Mouse (Mus musculus): ENCODE measurements around the gene Lclat1. TPM values are rescaled to one million over a fixed set of nuclear protein-coding genes. Genes with fewer than 3 reads are reported as not detected.

The Lclat1 gene
- polyA plus RNA-seq, 1 experiment from 2014 or later = 17.0 TPM

GRCm38 (mm10) chr17:73213677-73214076, 105.9 kb downstream of the Lclat1 start:
- no peak overlapping the region for H3K4me3 ChIP-seq (replicated peaks)
- H3K9ac ChIP-seq = no peak overlapping the region
- H3K4me1 ChIP-seq = peaks cover 16% of the 10 kb centered on the region
- no peaks in the 10 kb centered on the region for H3K36me3 ChIP-seq
- 28% methylated on average over 2 of the region's 2 CpGs for whole genome bisulfite sequencing
- H3K27ac ChIP-seq = no peak overlapping the region
- no peak overlapping the region for H3K4me2 ChIP-seq
- no peak for ATAC-seq (replicated peaks; ENCODE audit: low FRiP score)
- H3K27me3 ChIP-seq = no peaks in the 10 kb centered on the region
- H3K9me3 ChIP-seq (replicated peaks) = no peaks in the 10 kb centered on the region

GRCm38 (mm10) chr17:73217274-73217673, 109.5 kb downstream of the Lclat1 start:
- Histone ChIP-seq H3K27ac (no peak overlapping the region), H3K4me2 (no peak overlapping the region), H3K4me3 (replicated peaks) (no peak overlapping the region), H3K9ac (no peak overlapping the region), H3K4me1 (peaks cover 17% of the 10 kb centered on the region), H3K9me3 (replicated peaks) (no peaks in the 10 kb centered on the region), H3K36me3 (no peaks in the 10 kb centered on the region), H3K27me3 (no peaks in the 10 kb centered on the region)
- 80% methylated on average over 3 of the region's 3 CpGs for WGBS
- no peak for ATAC-seq (replicated peaks; ENCODE audit: low FRiP score)

DNA sequence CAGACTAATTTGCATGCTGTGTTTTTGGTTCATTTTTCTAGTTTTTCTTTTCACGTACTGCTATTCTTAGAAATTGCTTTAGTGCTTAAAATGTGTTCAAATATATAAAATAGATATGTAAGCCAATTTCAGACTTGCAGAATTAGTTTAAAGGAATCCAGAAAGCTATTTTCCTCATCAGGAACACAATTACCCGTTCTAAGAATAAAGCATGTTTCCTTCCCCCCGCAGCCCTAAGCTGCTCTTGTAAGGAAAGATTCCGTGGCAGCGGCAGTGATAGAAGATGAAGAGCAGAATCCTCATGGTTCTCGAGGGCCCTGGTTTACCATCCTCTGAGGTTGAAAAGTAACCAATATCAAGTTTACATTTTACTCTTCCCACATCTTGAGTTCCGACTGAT, 113.0 kb downstream of the Lclat1 start:
- WGBS = 69% methylated on average over 7 of the region's 7 CpGs
- no peak overlapping the region for H3K27ac ChIP-seq
- peaks cover 30% of the 10 kb centered on the region for H3K4me1 ChIP-seq
- no peak for ATAC-seq (replicated peaks; ENCODE audit: low FRiP score)
- H3K9me3 ChIP-seq (replicated peaks) = no peaks in the 10 kb centered on the region
- no peak overlapping the region for H3K4me3 ChIP-seq (replicated peaks)
- no peak overlapping the region for H3K4me2 ChIP-seq
- no peaks in the 10 kb centered on the region for H3K27me3 ChIP-seq
- no peak overlapping the region for H3K9ac ChIP-seq
- H3K36me3 ChIP-seq = no peaks in the 10 kb centered on the region

DNA sequence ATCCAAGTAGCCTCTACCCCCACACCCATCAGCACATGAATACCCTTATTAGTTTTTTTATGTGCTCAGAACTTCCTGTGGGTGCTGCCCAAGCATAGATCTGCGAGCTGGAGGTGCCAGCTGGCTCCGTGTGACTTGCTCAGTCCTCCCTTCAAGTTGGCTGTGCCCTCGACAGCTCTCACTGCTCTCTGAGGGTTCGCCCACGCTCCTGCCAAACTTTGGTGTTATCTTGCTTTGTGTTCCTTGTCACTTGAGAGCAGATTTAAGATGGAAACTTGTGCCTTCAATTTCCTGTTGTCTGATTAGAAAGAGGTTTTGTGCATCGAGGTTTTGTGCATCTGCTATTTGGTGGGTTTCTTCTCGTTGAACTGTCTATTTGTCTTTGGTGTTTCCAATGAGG, 114.3 kb downstream of the Lclat1 start:
- H3K4me2 ChIP-seq = no peak overlapping the region
- H3K27me3 ChIP-seq = no peaks in the 10 kb centered on the region
- H3K36me3 ChIP-seq = no peaks in the 10 kb centered on the region
- H3K9me3 ChIP-seq (replicated peaks) = no peaks in the 10 kb centered on the region
- peaks cover 39% of the 10 kb centered on the region for H3K4me1 ChIP-seq
- no peak overlapping the region for H3K9ac ChIP-seq
- H3K27ac ChIP-seq = 0 out of 2 replicates have a peak overlapping the region, but pooled peaks have one; percentile 0
- WGBS = 36% methylated on average over 7 of the region's 7 CpGs
- H3K4me3 ChIP-seq (replicated peaks) = no peak overlapping the region
- no peak; the same call in 1 of the 2 replicates for ATAC-seq (replicated peaks; ENCODE audit: low FRiP score)

- no peak overlapping the region for H3K4me3 ChIP-seq (replicated peaks)
Measured at GRCm38 (mm10) chr17:73225442-73225841, 117.7 kb downstream of the Lclat1 start.

GRCm38 (mm10) chr17:73225996-73226395, 118.2 kb downstream of the Lclat1 start:
- no peak overlapping the region for H3K9ac ChIP-seq
- 21% methylated on average over 5 of the region's 5 CpGs for whole genome bisulfite sequencing
- H3K4me2 ChIP-seq = no peak overlapping the region
- no peaks in the 10 kb centered on the region for H3K9me3 ChIP-seq (replicated peaks)
- no peaks in the 10 kb centered on the region for H3K27me3 ChIP-seq
- H3K4me3 ChIP-seq (replicated peaks) = no peak overlapping the region
- 0 out of 2 replicates have a peak overlapping the region, but pooled peaks have one; percentile 32 for H3K27ac ChIP-seq
- 0 out of 2 replicates have a peak, but pooled peaks have one; percentile 43 for ATAC-seq (replicated peaks; ENCODE audit: low FRiP score)
- peaks cover 39% of the 10 kb centered on the region for H3K4me1 ChIP-seq
- H3K36me3 ChIP-seq = no peaks in the 10 kb centered on the region

More at GRCm38 (mm10) chr17:73225442-73225841, 117.7 kb downstream of the Lclat1 start:
- no peaks in the 10 kb centered on the region for H3K9me3 ChIP-seq (replicated peaks)
- no peaks in the 10 kb centered on the region for H3K36me3 ChIP-seq
- H3K9ac ChIP-seq = no peak overlapping the region
- H3K27ac ChIP-seq = peak overlapping the region; percentile 56
- H3K4me1 ChIP-seq = peaks cover 39% of the 10 kb centered on the region
- no peak for ATAC-seq (replicated peaks; ENCODE audit: low FRiP score)
- no peaks in the 10 kb centered on the region for H3K27me3 ChIP-seq
- no peak overlapping the region for H3K4me2 ChIP-seq

DNA sequence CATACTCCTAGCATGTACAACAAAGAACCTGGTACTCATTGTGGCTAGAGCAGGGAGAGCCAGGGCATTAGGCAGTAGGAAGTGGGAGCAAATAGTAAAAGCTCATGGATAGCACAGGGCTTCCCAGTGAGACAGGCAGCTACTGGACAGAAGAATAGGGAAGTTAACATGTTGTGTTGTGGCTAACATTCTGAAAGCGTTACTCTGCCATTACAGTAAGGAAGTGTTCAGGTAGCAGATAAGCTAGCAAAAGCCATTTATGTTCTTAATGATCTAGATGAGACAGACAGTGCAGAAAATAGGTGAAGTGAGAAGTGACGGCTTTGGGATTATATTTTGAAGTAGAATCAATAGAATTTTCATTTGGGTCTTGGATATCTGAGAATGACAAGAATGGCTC, 118.8 kb downstream of the Lclat1 start:
- WGBS = 92% methylated on average over 2 of the region's 2 CpGs
- Histone ChIP-seq H3K4me2 (no peak overlapping the region), H3K27ac (no peak overlapping the region)

GRCm38 (mm10) chr17:73227361-73227760, 119.6 kb downstream of the Lclat1 start:
- no peak for ATAC-seq (replicated peaks; ENCODE audit: low FRiP score)
- no peaks in the 10 kb centered on the region for H3K9me3 ChIP-seq (replicated peaks)
- no peak overlapping the region for H3K4me3 ChIP-seq (replicated peaks)
- H3K36me3 ChIP-seq = no peaks in the 10 kb centered on the region
- H3K9ac ChIP-seq = no peak overlapping the region
- 92% methylated on average over 3 of the region's 3 CpGs for WGBS
- no peak overlapping the region for H3K4me2 ChIP-seq
- no peaks in the 10 kb centered on the region for H3K27me3 ChIP-seq
- H3K27ac ChIP-seq = no peak overlapping the region
- peaks cover 26% of the 10 kb centered on the region for H3K4me1 ChIP-seq

More for the DNA sequence above, 118.8 kb downstream of the Lclat1 start:
- no peaks in the 10 kb centered on the region for H3K36me3 ChIP-seq
- H3K4me3 ChIP-seq (replicated peaks) = no peak overlapping the region
- peaks cover 33% of the 10 kb centered on the region for H3K4me1 ChIP-seq
- ATAC-seq (replicated peaks; ENCODE audit: low FRiP score) = no peak
- H3K9me3 ChIP-seq (replicated peaks) = no peaks in the 10 kb centered on the region
- no peak overlapping the region for H3K9ac ChIP-seq
- no peaks in the 10 kb centered on the region for H3K27me3 ChIP-seq

GRCm38 (mm10) chr17:73229445-73230155, 121.8 kb downstream of the Lclat1 start:
- peaks cover 20% of the 10 kb centered on the region for H3K4me1 ChIP-seq
- no peak overlapping the region for H3K9ac ChIP-seq
- H3K36me3 ChIP-seq = no peaks in the 10 kb centered on the region
- WGBS = 87% methylated on average over 11 of the region's 11 CpGs
- no peak for ATAC-seq (replicated peaks; ENCODE audit: low FRiP score)
- no peaks in the 10 kb centered on the region for H3K27me3 ChIP-seq
- no peak overlapping the region for H3K4me2 ChIP-seq
- no peak overlapping the region for H3K27ac ChIP-seq
- H3K9me3 ChIP-seq (replicated peaks) = no peaks in the 10 kb centered on the region
- no peak overlapping the region for H3K4me3 ChIP-seq (replicated peaks)

DNA sequence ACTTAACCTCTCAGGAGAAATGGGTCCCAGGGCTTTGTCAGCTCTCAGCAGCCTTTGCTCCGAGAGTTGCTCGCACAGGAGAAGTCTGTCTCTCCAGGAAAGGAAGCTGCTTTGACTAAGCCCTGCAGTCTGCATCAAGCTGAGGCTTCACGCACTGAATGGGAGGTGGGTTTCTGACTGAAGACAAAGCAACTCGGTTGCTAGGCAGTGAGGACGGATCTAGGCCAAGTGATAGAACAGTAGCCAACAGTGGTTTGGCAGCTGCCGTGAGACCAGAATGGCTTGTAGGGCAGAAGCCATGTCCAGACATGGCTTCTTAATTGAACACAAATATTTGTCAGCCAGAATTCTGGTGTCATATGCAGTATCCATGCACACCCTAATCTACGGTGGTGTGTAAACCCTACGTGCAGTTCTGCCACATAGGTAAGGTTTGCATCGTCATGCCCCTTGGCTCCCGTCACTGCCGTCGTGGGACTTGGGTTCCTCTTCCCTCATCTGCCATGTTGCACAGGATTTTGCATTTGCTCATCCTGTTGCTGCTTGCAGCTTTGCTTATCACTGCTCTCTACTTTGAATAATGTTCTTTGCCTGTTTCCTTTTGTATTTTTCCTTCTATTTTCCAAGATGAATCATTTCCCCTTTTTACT, 122.7 kb downstream of the Lclat1 start:
- Histone ChIP-seq H3K4me2 (no peak overlapping the region), H3K27me3 (no peaks in the 10 kb centered on the region), H3K4me3 (replicated peaks) (no peak overlapping the region), H3K4me1 (peaks cover 12% of the 10 kb centered on the region), H3K27ac (no peak overlapping the region), H3K9me3 (replicated peaks) (no peaks in the 10 kb centered on the region), H3K36me3 (no peaks in the 10 kb centered on the region), H3K9ac (no peak overlapping the region)
- 94% methylated on average over 12 of the region's 12 CpGs for WGBS
- no peak for ATAC-seq (replicated peaks; ENCODE audit: low FRiP score)

DNA sequence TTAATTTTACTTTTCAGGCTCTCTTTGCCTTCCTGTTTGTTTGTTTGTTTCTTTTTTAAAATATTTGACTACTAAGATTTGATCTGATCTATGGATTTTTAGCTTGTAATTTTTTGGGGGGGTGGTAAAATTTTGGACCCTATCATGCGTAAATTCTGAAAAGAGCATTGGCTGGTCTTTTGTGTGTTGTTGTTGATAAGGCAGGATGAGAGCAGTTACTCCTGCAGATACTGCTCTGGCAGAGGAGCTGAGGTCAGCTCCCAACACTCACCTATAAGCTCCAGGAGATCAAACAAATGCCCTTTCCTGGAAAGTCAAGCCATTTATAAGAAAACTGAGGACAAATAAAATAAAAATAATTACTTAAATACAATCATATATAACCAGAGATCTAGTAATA, 123.6 kb downstream of the Lclat1 start:
- H3K27me3 ChIP-seq = no peaks in the 10 kb centered on the region
- H3K9me3 ChIP-seq (replicated peaks) = no peaks in the 10 kb centered on the region
- no peak overlapping the region for H3K4me3 ChIP-seq (replicated peaks)
- H3K4me1 ChIP-seq = peaks cover 3% of the 10 kb centered on the region
- ATAC-seq (replicated peaks; ENCODE audit: low FRiP score) = no peak
- H3K27ac ChIP-seq = no peak overlapping the region
- H3K4me2 ChIP-seq = no peak overlapping the region
- H3K9ac ChIP-seq = no peak overlapping the region
- H3K36me3 ChIP-seq = no peaks in the 10 kb centered on the region
- WGBS = 92% methylated on average over 1 of the region's 1 CpGs

DNA sequence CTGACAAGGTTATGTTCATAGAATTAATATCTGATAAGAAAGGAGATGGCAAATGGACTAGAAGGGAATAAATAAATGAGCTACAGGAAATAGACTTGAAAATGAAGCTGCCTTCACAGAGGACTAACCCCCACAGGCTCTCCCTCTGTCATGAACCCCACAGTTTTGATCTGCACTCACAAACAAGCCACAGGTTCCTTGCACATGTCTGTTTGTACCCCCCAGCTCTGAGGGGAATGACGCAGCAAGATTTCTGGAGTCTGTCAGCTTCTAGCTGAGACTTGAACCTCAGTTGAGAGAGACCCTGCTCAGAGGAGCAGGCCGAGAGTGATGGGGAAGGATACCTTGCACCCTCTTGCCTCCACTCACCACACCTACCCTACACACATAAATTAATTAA, 124.8 kb downstream of the Lclat1 start:
- no peak for ATAC-seq (replicated peaks; ENCODE audit: low FRiP score)
- Histone ChIP-seq H3K9ac (no peak overlapping the region), H3K9me3 (replicated peaks) (no peaks in the 10 kb centered on the region), H3K4me3 (replicated peaks) (no peak overlapping the region), H3K36me3 (no peaks in the 10 kb centered on the region), H3K27ac (no peak overlapping the region), H3K4me1 (no peaks in the 10 kb centered on the region), H3K4me2 (no peak overlapping the region), H3K27me3 (no peaks in the 10 kb centered on the region)
- WGBS = 94% methylated on average over 2 of the region's 2 CpGs
